Mouse (Mus musculus) spleen, postnatal 36 days (tissue): ENCODE measurements around the gene Heyl.
"Not testable (repeated sequence)": the region's sequence is repeated elsewhere in the genome, so short reads cannot be mapped to it uniquely, and the experiment has no call there.

Experiments used
- DNase-seq, 2 experiments: peaks; one replicate each; pipeline ENCODE4 v3.0.0; 2022; ENCODE audit warnings: low spot score in 2 of 2, mixed read lengths in 1 of 2

The Heyl gene

GRCm38 (mm10) chr4:123284731-123285624, 51.6 kb downstream of the Heyl start:
- DNase-seq = no peak

- peak; percentile 44 to 70 for DNase-seq
Measured at GRCm38 (mm10) chr4:123286790-123287189, 53.4 kb downstream of the Heyl start.

GRCm38 (mm10) chr4:123289038-123289437, 55.7 kb downstream of the Heyl start:
- no peak for DNase-seq

GRCm38 (mm10) chr4:123292390-123292789, 59.0 kb downstream of the Heyl start:
- DNase-seq = no peak

- no peak for DNase-seq
Measured at GRCm38 (mm10) chr4:123292989-123293388, 59.6 kb downstream of the Heyl start.

GRCm38 (mm10) chr4:123293661-123294443, 60.5 kb downstream of the Heyl start:
- DNase-seq = no peak

GRCm38 (mm10) chr4:123295026-123295425, 61.7 kb downstream of the Heyl start:
- not testable (repeated sequence) for DNase-seq

GRCm38 (mm10) chr4:123295516-123296147, 62.3 kb downstream of the Heyl start:
- no peak for DNase-seq

GRCm38 (mm10) chr4:123296148-123296534, 62.8 kb downstream of the Heyl start:
- no peak for DNase-seq

- DNase-seq = no peak
Measured at GRCm38 (mm10) chr4:123297195-123297960, 64.0 kb downstream of the Heyl start.

- DNase-seq = no peak
Measured at GRCm38 (mm10) chr4:123298226-123298625, 64.9 kb downstream of the Heyl start.

- no peak for DNase-seq
Measured at GRCm38 (mm10) chr4:123298980-123299670, 65.8 kb downstream of the Heyl start.
